Mouse (Mus musculus) ES-E14 (cell line): ENCODE results near the gene Hipk2. TPM values are rescaled to one million over a fixed set of nuclear protein-coding genes. Genes with fewer than 3 reads are reported as not detected.

Experiments used
- DNase-seq: peaks from one replicate; pipeline ENCODE4 v3.0.0-alpha.2; 2013; ENCODE audit warnings: low read depth, low spot score
- H3K27ac ChIP-seq: 2 replicates; pipeline ENCODE4 v1.5.1; 2012; ENCODE audit warnings: low read depth, mild to moderate bottlenecking, low read length, moderate library complexity, mixed read lengths; ENCODE audit not compliant: poor library complexity, insufficient read depth, severe bottlenecking
- H3K36me3 ChIP-seq: 2 replicates; pipeline ENCODE4 v1.6.1; 2012; ENCODE audit warnings: mild to moderate bottlenecking, low read length, moderate library complexity, mixed read lengths; ENCODE audit not compliant: control insufficient read depth, poor library complexity, insufficient read depth, severe bottlenecking
- H3K4me1 ChIP-seq, 2 experiments: fragments of 150-350 bp in 1 of 2; sonication (generic) in 1 of 2; 2 replicates each; pipeline ENCODE4 v1.6.1; 2012; ENCODE audit warnings: low read length in 2 of 2, mild to moderate bottlenecking in 1 of 2, mixed read lengths in 1 of 2; ENCODE audit not compliant: control insufficient read depth in 2 of 2, insufficient read depth in 2 of 2, poor library complexity in 1 of 2
- H3K4me3 ChIP-seq, 2 experiments: fragments of 150-350 bp in 1 of 2; sonication (generic) in 1 of 2; 2 replicates each; pipeline ENCODE4 v1.5.1; 2012; ENCODE audit warnings: low read length in 2 of 2, low read depth in 1 of 2, mild to moderate bottlenecking in 1 of 2, mixed read lengths in 1 of 2; ENCODE audit not compliant: insufficient read depth in 1 of 2, poor library complexity in 1 of 2, severe bottlenecking in 1 of 2
- H3K9ac ChIP-seq: 2 replicates; pipeline ENCODE4 v1.6.1; 2012; ENCODE audit warnings: low read depth, mild to moderate bottlenecking, low read length, mixed read lengths; ENCODE audit not compliant: poor library complexity, insufficient read depth, severe bottlenecking
- H3K9me3 ChIP-seq: fragments of 150-350 bp; sonication (generic); 2 replicates; pipeline ENCODE4 v1.6.1; 2012; ENCODE audit warnings: low read depth, mild to moderate bottlenecking, low read length; ENCODE audit not compliant: control insufficient read depth, insufficient read depth
- CHD2 ChIP-seq: IDR thresholded peaks from 2 replicates; pipeline ENCODE4 v1.6.1; 2014; ENCODE audit warnings: mild to moderate bottlenecking, low read depth, low read length, inconsistent platforms
- HCFC1 ChIP-seq: IDR thresholded peaks from 2 replicates; pipeline ENCODE4 v1.6.1; 2012; ENCODE audit warnings: low read length, inconsistent platforms, borderline replicate concordance; ENCODE audit not compliant: insufficient read depth
- MAFK ChIP-seq: IDR thresholded peaks from 2 replicates; pipeline ENCODE4 v1.6.1; 2014; ENCODE audit warnings: mild to moderate bottlenecking, low read depth, low read length, inconsistent platforms; ENCODE audit not compliant: insufficient read depth
- ZC3H11A ChIP-seq: IDR thresholded peaks from 2 replicates; pipeline ENCODE4 v1.6.1; 2012; ENCODE audit warnings: low read depth, mild to moderate bottlenecking, inconsistent platforms, low read length, borderline replicate concordance
- ZNF384 ChIP-seq: IDR thresholded peaks from 2 replicates; pipeline ENCODE4 v1.6.1; 2012; ENCODE audit warnings: low read depth, low read length, inconsistent platforms
- in situ Hi-C, 2 experiments: fragments of 600-800 bp; cut with MboI; formaldehyde crosslinking; loops; one replicate each; pipeline ENCODE4 v1.15.1; 2025; ENCODE audit warnings: low sequenced_read_pairs in 2 of 2, inconsistent platforms in 1 of 2; ENCODE audit not compliant: unreplicated experiment in 2 of 2
- total RNA-seq: library from RNA; depleted of rRNA; stranded (reverse); fragments of 300-350 nt; gene quantifications from 2 replicates; pipeline ENCODE4 v1.2.3, GENCODE M21; 2012

Hipk2 gene
- total RNA-seq, 1 experiment = 7.0 TPM

DNA sequence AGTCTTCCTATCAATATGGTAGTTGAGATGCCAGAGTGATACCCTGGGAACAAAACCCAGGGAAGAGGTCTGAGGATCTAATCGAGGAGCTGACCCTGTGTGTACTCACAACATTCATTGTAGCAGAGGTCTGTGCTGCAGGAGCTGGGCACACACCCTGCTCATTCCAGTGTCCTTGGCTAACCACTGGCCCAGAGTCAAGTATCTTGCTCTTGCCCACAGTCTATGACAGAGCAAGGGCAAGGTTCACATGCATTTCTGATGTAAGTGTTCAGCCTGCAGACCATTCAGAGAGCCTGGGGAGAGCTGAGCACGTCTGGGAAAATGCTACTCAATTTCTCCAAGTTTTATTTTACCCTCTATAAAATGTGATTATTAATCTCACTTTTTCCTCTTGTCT, 122.2 kb downstream of the Hipk2 start:
- Histone ChIP-seq H3K9ac (no peak overlapping the region), H3K27ac (no peak overlapping the region), H3K4me1 (no peaks in the 10 kb centered on the region), H3K9me3 (no peaks in the 10 kb centered on the region), H3K36me3 (no peaks in the 10 kb centered on the region), H3K4me3 (no peak overlapping the region)
- no peak for DNase-seq
- no peak for TF ChIP-seq HCFC1
- TF ChIP-seq ZC3H11A = no peak
- no peak for TF ChIP-seq CHD2
- TF ChIP-seq MAFK = no peak
- TF ChIP-seq ZNF384 = no peak
- in situ Hi-C loops = no loop called here

DNA sequence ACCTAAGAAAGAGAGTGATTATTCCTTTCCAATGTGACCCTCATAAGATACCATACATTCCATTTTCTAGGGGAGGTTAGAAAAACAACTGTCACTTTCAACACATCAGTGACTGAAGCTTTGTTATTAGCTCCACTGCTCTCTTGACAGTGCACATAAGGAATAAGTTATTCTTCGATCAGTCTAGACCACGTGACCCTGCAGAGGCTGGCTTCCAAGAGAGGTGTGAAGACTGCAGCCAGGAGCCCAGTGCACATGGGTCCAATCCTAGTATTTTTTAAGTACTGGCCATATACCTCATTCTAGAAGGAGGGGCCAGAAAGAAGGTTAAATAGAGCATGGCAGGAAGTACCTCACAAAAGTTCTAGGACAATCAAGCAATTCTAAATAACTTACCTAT, 122.9 kb downstream of the Hipk2 start:
- H3K27ac ChIP-seq = no peak overlapping the region
- TF ChIP-seq ZC3H11A = no peak
- TF ChIP-seq HCFC1 = no peak
- TF ChIP-seq CHD2 = no peak
- TF ChIP-seq ZNF384 = no peak
- TF ChIP-seq MAFK = no peak
- no peaks in the 10 kb centered on the region for H3K36me3 ChIP-seq
- no peak for DNase-seq
- no peak overlapping the region for H3K9ac ChIP-seq
- no peak overlapping the region for H3K4me3 ChIP-seq
- in situ Hi-C loops = no loop called here
- H3K4me1 ChIP-seq = no peaks in the 10 kb centered on the region
- no peaks in the 10 kb centered on the region for H3K9me3 ChIP-seq

DNA sequence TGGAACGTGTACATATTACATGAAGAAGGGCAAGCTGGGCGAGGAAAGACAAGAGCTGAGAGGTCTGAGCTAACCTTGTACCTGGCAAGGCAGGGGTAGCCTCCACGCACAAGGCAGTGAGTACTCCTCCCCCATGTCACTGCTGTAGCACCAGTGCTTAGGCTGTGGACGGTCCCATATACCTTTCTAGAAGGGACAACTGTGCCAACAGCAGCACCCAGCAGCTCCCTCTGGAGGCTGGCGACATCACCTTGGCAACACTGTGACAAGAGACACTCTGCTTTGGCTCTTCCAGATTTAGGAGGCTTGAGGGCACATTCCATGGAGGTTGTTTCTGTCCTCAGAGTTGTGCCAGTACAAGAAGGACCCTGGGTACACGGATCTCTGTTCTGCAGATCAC, 123.5 kb downstream of the Hipk2 start:
- Histone ChIP-seq H3K9me3 (no peaks in the 10 kb centered on the region), H3K4me3 (no peak overlapping the region), H3K27ac (no peak overlapping the region), H3K4me1 (no peaks in the 10 kb centered on the region), H3K36me3 (no peaks in the 10 kb centered on the region), H3K9ac (no peak overlapping the region)
- TF ChIP-seq ZC3H11A = no peak
- TF ChIP-seq HCFC1 = no peak
- TF ChIP-seq CHD2 = no peak
- no peak for TF ChIP-seq ZNF384
- TF ChIP-seq MAFK = no peak
- DNase-seq = no peak
- in situ Hi-C loops = no loop called here

DNA sequence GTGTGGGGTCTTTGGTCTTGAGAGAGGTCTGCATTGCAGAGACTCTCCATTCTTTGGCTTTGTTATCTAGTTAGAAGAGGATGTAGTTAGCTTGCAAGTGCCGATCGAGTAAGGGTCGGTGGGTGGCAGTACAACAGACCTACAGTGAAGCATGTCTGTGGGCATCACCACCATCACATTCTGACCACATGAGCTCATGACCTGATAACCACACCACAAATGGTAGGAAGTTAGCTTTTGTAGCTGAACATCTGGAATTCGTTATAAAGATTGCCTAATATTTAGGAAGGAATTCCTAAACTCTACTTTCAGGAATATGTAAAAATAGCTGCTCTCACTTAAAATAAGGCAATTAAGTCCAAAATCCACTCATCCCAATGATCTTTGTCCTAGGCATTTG, 127.9 kb downstream of the Hipk2 start:
- in situ Hi-C loops = no loop called here
- Histone ChIP-seq H3K27ac (no peak overlapping the region), H3K9ac (no peak overlapping the region), H3K4me3 (no peak overlapping the region), H3K36me3 (no peaks in the 10 kb centered on the region), H3K9me3 (no peaks in the 10 kb centered on the region), H3K4me1 (no peaks in the 10 kb centered on the region)
- TF ChIP-seq ZC3H11A (no peak), MAFK (no peak), ZNF384 (no peak), HCFC1 (no peak), CHD2 (no peak)
- DNase-seq = no peak

DNA sequence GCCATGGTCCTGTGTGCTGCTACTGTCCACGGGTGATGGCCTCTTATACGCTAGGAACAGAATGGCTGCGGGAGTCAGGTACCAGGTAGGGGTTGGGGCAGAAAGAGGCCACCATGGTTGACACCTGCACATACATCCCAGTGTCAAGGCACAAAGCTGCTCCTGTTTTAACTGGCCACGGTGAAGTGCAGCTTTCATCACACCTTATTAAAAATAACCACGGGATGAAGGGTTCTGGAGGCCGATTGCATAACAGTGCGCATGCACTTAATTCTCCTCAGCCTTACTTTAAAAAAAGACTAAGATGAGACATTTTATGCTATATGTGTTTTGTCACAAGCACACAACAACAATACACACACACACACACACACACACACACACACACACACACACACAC, 132.6 kb downstream of the Hipk2 start:
- no peaks in the 10 kb centered on the region for H3K36me3 ChIP-seq
- no peaks in the 10 kb centered on the region for H3K4me1 ChIP-seq
- H3K9ac ChIP-seq = no peak overlapping the region
- in situ Hi-C loops = no loop called here
- H3K9me3 ChIP-seq = no peaks in the 10 kb centered on the region
- no peak for DNase-seq
- H3K27ac ChIP-seq = no peak overlapping the region; the same call in 1 of the 2 replicates
- no peak for TF ChIP-seq HCFC1
- no peak for TF ChIP-seq MAFK
- TF ChIP-seq ZNF384 = no peak
- TF ChIP-seq CHD2 = no peak
- TF ChIP-seq ZC3H11A = no peak
- no peak overlapping the region for H3K4me3 ChIP-seq
